In the genomic region with DNA sequence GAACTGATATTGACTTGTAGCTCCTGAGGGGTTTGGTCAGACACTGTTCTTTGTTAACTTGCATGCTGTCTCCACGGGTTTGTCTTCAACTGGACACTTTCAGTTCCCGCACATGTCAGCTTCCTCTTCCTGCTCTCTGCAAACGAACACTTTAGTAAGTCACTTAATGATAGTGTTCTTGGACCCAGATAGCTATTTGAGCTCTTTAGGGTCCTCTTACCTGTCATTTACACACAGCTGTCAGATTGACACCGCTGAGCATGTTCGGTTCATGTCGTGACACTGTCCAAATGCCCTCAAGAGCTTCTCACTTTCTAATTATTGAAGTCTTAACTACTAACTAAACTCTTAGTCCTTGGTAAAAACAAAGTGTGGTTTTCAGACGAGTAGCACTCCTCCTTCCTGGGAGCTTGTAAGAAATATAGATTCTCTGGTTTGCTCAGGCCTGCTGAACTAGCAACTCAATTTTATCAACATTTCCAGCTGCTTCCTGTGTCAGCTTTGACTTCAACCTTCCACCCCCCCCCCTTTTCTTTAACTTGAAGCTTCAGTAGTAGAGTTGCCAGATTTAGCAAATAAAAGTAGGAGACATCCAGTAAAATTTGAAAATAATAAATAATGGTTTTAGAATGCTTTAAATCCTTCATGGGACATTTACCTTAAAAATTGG, we compare ENCODE assay signal across 8 mouse cellular contexts. TPM values are rescaled to one million over a fixed set of nuclear protein-coding genes. Genes with fewer than 3 reads are reported as not detected.
DNase-seq lines count a peak whose midpoint lies in the region; ATAC-seq and TF ChIP-seq lines count a peak whose summit lies in the region.

A gene (plus strand): TSS at position 620 of the 670 bp plus-strand sequence.

- TF ChIP-seq POLR2A in brain, embryonic 14.5 days (IDR thresholded peaks at IDR 0.05; ENCODE audit: borderline replicate concordance, extremely low read depth, insufficient read depth, insufficient read length, poor library complexity, severe bottlenecking), result no peak

- H3K27me3 ChIP-seq in intestine, embryonic 16.5 days (replicated peaks; ENCODE audit: control insufficient read depth, insufficient read depth, low read length), result no peaks in the 10 kb centered on the region
- no peaks in the 10 kb centered on the region for H3K27me3 ChIP-seq in lung, embryonic 14.5 days (ENCODE audit: insufficient read depth, low read length)

- peak; percentile 27 for DNase-seq in kidney, adult 9 months
- DNase-seq in kidney, postnatal 4 days, result no peak
- DNase-seq in brain, embryonic 14.5 days (ENCODE audit: low read depth), result no peak
- DNase-seq in lung, embryonic 14.5 days, result no peak
- DNase-seq in spleen, postnatal 36 days (ENCODE audit: low spot score in 2 of 2), result peak; percentile 58 to 68
- DNase-seq in embryo, embryonic 10 days (ENCODE audit: low spot score), result no peak

- peaks cover 5% of the 10 kb centered on the region; the same call in 1 of the 2 replicates for H3K4me1 ChIP-seq in intestine, embryonic 16.5 days (ENCODE audit: control insufficient read depth, insufficient read depth, low read length)
- 0 out of 2 replicates have a peak, but pooled peaks cover 9% of the 10 kb centered on the region for H3K4me1 ChIP-seq in lung, embryonic 14.5 days (ENCODE audit: insufficient read depth)

- no peaks in the 10 kb centered on the region for H3K36me3 ChIP-seq in intestine, embryonic 16.5 days (ENCODE audit: control insufficient read depth, insufficient read depth, low read length)
- H3K36me3 ChIP-seq in lung, embryonic 14.5 days (ENCODE audit: insufficient read depth), result no peaks in the 10 kb centered on the region

- H3K27ac ChIP-seq in intestine, embryonic 16.5 days (ENCODE audit: low read length), result peak within 1 kb of the TSS; percentile 97
- H3K27ac ChIP-seq in lung, embryonic 14.5 days (ENCODE audit: low read depth), result peak within 1 kb of the TSS; percentile 97

- peak within 1 kb of the TSS; percentile 52; the same call in 1 of the 2 replicates for H3K4me2 ChIP-seq in intestine, embryonic 16.5 days (ENCODE audit: low read depth, low read length)
- peak within 1 kb of the TSS; percentile 54 for H3K4me2 ChIP-seq in lung, embryonic 14.5 days

- peak; percentile 69 for ATAC-seq in granulocyte monocyte progenitor cell, adult 5-6 weeks (replicated peaks; ENCODE audit: poor library complexity, severe bottlenecking)
- ATAC-seq in intestine, embryonic 16.5 days, result no peak
- ATAC-seq in lung, embryonic 14.5 days (ENCODE audit: insufficient read depth), result no peak

- H3K4me3 ChIP-seq in intestine, embryonic 16.5 days (ENCODE audit: low read length), result peak within 1 kb of the TSS; percentile 90
- peak within 1 kb of the TSS; percentile 86 for H3K4me3 ChIP-seq in lung, embryonic 14.5 days (ENCODE audit: low read depth, low read length)

- peak within 1 kb of the TSS; percentile 98 for H3K9ac ChIP-seq in intestine, embryonic 16.5 days (ENCODE audit: low read depth, low read length)
- peak within 1 kb of the TSS; percentile 97 for H3K9ac ChIP-seq in lung, embryonic 14.5 days

- no peak for TF ChIP-seq CTCF in brain, embryonic 14.5 days (IDR thresholded peaks at IDR 0.05; ENCODE audit: borderline replicate concordance, extremely low read depth, insufficient read depth, insufficient read length)
- no peak for TF ChIP-seq CTCF in lung, embryonic 14.5 days (IDR thresholded peaks at IDR 0.05; ENCODE audit: low read depth)

- H3K9me3 ChIP-seq in intestine, embryonic 16.5 days (ENCODE audit: control insufficient read depth, low read length), result no peaks in the 10 kb centered on the region
- H3K9me3 ChIP-seq in lung, embryonic 14.5 days (ENCODE audit: low read depth, low read length), result no peaks in the 10 kb centered on the region

- 72% methylated on average over 7 of the region's 7 CpGs for WGBS in intestine, embryonic 16.5 days
- WGBS in lung, embryonic 14.5 days, result 66% methylated on average over 7 of the region's 7 CpGs

RNA-seq across cellular contexts. Expression of the gene that starts here (rescaled TPM):
- 96.1 and 100 TPM in 2 replicates for polyA plus RNA-seq in brain, embryonic 14.5 days (2012; rRNA removed)
- 193 and 213 TPM in 2 replicates for total RNA-seq in granulocyte monocyte progenitor cell, adult 5-6 weeks (2014; fragmentation: Nextera tagmentation)
- 372 and 413 TPM in 2 replicates for total RNA-seq in granulocyte monocyte progenitor cell, adult 5-6 weeks (2017)
- polyA plus RNA-seq in intestine, embryonic 16.5 days (2015; fragmentation: Nextera tagmentation; extraction: Ambion mirVana), result 235 and 245 TPM in 2 replicates
- 247 and 255 TPM in 2 replicates for polyA plus RNA-seq in lung, embryonic 14.5 days (2014; fragmentation: Nextera tagmentation; extraction: Ambion mirVana)

Comparison
In these comparisons a context has a peak if more than half of its experiments do, and no peak if none do; other contexts are left out.
1. DNase-seq: peak in kidney, adult 9 months (single experiment) and spleen, postnatal 36 days (2 of 2); none in kidney, postnatal 4 days (0 of 2), brain, embryonic 14.5 days (single experiment), lung, embryonic 14.5 days (single experiment) and embryo, embryonic 10 days (single experiment).